Mouse (Mus musculus): ENCODE measurements at regions not wholly inside any gene's neighbourhood (a gene's known extent, or its start where the extent isn't known, plus 50 kb on each side); places are given as distances from the start of the nearest gene placed in this dataset.

DNA sequence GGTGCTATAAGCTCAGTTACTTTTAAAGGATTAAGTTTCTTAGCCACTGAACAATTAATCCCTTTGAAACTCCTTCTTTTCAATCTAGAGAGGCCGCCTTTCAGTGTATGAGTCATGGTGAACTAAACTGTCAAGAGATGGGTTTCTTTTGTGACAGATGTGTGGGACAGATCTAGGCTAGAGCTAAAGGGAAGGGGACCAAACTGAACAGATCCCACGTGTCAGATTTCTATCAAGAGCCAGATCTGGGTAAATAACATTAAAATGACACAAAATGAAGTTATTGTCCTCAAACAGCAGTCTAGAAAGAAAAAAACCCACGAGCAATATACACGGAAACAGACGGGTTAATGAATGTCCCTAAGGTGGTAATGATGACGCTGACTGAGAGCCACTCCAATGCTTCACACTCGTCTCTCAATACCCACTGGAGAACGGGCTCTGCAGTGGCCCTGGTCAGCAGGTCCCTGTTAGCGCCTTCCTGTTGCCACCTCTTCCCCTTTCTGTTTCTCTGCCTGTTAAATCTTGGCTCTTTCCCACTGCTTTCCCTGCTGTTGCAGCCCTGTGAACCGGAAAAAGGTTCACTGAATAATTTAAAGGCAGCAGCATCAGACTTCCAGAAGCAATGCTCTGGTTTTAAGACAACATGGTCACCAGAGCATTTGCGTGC, 52.7 kb upstream of the Rab3gap2 start:
- Histone ChIP-seq H3K36me3 (no peaks in the 10 kb centered on the region), H3K9ac (no peak overlapping the region), H3K9me3 (no peaks in the 10 kb centered on the region), H3K27ac (replicated peaks) (no peak overlapping the region), H3K27me3 (replicated peaks) (no peaks in the 10 kb centered on the region), H3K4me1 (no peaks in the 10 kb centered on the region), H3K4me2 (no peak overlapping the region), H3K4me3 (no peak overlapping the region)
- 65% methylated on average over 11 of the region's 11 CpGs for WGBS
- ATAC-seq (ENCODE audit: extremely low read depth, insufficient number of reproducible peaks, low FRiP score, low TSS enrichment) = no peak

DNA sequence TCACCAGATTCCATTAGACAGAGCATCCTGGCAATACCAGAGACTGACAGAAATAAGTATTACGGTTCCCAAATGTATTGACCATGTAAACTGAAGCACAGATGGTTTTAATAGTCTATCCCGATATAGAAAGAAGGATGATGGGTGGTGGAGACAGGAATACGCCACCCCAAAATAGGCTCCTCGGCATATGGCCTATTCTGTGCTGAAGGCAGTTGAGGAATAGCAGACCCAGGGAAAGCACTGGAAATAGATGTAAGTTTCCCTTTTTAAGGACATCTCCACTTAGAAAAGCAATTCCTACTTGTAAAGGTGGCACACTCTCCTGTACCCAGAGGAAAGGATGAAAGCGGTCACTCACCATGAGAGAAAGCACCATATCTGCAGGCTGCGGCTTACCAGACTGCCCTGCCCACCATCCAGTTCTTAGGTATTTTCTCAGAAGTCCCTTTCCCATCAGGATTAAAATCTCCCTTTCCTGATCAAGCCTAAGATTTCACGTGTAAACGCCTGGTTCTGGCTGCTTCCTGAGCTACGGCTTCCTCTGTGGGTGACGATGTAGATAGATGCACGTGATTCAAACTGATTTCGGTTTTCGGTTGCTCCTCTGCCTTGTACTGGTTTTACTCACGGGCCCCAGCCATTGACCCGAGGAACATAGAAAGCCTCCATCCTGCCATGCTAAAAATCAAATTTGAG, 53.3 kb upstream of the Rab3gap2 start:
- Histone ChIP-seq H3K4me2 (no peak overlapping the region), H3K4me3 (no peak overlapping the region), H3K9me3 (no peaks in the 10 kb centered on the region), H3K27ac (replicated peaks) (no peak overlapping the region), H3K27me3 (replicated peaks) (no peaks in the 10 kb centered on the region), H3K36me3 (no peaks in the 10 kb centered on the region), H3K9ac (no peak overlapping the region), H3K4me1 (no peaks in the 10 kb centered on the region)
- no peak for ATAC-seq (ENCODE audit: extremely low read depth, insufficient number of reproducible peaks, low FRiP score, low TSS enrichment)
- WGBS = 76% methylated on average over 15 of the region's 15 CpGs

DNA sequence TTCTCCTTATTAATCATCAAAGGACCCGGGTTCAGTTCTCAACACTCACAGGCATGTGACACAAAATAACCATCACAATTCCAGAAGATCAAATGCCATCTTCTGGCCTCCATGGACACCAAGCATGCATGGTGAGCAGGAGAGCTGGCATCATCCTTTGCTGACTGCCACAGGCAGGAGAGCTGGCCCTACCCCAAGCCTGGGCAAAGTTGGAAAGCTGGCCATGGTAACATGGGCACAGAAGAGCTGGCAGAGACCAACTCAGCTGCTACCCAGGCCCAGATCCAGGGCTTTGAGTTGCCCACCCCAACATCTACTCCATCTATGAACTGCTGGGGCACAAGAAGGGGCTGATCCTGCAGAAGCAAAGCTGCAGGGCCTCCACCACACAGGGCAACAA, 59.1 kb upstream of the Rab3gap2 start:
- Histone ChIP-seq H3K36me3 (no peaks in the 10 kb centered on the region), H3K27ac (replicated peaks) (no peak overlapping the region), H3K4me2 (no peak overlapping the region), H3K9me3 (no peaks in the 10 kb centered on the region), H3K4me3 (no peak overlapping the region), H3K4me1 (no peaks in the 10 kb centered on the region), H3K9ac (no peak overlapping the region), H3K27me3 (replicated peaks) (no peaks in the 10 kb centered on the region)
- 75% methylated on average over 1 of the region's 1 CpGs for WGBS
- ATAC-seq (ENCODE audit: extremely low read depth, insufficient number of reproducible peaks, low FRiP score, low TSS enrichment) = no peak

DNA sequence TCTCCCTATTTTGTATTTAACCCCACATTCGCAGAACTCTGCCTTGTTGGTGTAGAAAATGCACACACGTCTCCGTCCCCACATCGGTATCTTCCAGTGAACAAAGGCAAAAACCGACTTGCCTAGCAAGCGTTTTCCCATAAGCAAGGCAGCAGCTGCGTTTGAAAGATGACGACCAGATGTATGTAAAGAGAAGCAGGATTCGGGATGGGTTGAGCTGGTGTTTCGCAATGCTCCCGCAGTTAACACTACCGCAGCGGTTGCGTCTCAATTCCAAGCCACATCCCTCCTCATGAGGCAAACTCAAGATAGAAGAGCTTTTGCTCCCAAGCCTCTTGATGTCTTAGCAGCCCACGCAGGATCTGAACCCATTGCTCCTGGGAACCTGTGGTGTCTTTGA, 59.9 kb upstream of the Rab3gap2 start:
- ATAC-seq (ENCODE audit: extremely low read depth, insufficient number of reproducible peaks, low FRiP score, low TSS enrichment) = no peak
- no peak overlapping the region for H3K4me3 ChIP-seq
- no peaks in the 10 kb centered on the region for H3K36me3 ChIP-seq
- H3K9ac ChIP-seq = no peak overlapping the region
- H3K27ac ChIP-seq (replicated peaks) = no peak overlapping the region
- no peak overlapping the region for H3K4me2 ChIP-seq
- H3K27me3 ChIP-seq (replicated peaks) = no peaks in the 10 kb centered on the region
- no peaks in the 10 kb centered on the region for H3K9me3 ChIP-seq
- 85% methylated on average over 15 of the region's 15 CpGs for WGBS
- no peaks in the 10 kb centered on the region for H3K4me1 ChIP-seq

DNA sequence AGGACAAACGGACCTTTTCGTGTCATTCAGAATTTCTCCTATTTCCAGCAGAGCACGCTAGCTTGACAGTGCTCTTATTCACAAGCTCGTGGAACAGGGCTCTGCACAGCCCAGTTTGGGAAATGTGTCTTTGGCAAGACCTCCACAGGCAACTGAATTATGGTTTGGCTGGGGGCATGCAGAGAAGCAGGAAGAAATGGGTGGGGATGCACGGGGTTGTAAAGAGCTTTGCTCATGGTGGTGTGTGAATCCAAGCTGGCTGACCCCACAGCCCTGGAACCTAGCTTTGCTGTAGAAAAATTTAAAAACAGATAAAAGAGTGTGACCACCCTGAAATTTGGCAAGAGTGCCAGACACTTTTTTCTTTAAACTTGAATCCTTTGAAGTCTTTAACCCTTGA, 63.6 kb upstream of the Rab3gap2 start:
- no peak overlapping the region for H3K4me2 ChIP-seq
- no peak overlapping the region for H3K9ac ChIP-seq
- no peaks in the 10 kb centered on the region for H3K9me3 ChIP-seq
- 75% methylated on average over 5 of the region's 5 CpGs for WGBS
- H3K27me3 ChIP-seq (replicated peaks) = no peaks in the 10 kb centered on the region
- no peaks in the 10 kb centered on the region for H3K4me1 ChIP-seq
- no peak overlapping the region for H3K4me3 ChIP-seq
- ATAC-seq (ENCODE audit: extremely low read depth, insufficient number of reproducible peaks, low FRiP score, low TSS enrichment) = no peak
- no peaks in the 10 kb centered on the region for H3K36me3 ChIP-seq
- no peak overlapping the region for H3K27ac ChIP-seq (replicated peaks)

DNA sequence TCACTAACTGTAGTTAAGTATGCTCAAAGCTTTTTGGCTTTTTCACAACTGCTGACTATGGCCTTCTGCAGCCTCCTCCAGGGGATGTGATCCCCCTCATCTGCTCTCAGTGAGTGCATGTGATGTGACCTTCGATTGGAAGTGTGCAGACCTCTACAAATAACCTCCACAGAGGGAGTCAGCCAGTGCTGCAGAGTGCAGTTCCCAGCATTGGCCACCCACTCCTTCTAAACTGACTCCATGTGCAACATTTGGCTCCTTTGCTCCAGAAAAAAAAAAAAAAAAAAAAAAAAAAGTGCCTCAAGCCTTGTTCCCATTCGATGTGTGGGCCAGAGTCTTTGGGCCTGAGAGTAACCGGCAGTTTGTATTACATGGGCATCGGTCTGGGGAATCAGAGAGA, 75.7 kb upstream of the Rab3gap2 start:
- Histone ChIP-seq H3K9ac (no peak overlapping the region), H3K27ac (replicated peaks) (no peak overlapping the region), H3K4me1 (peaks cover 4% of the 10 kb centered on the region; the same call in 1 of the 2 replicates), H3K4me2 (no peak overlapping the region), H3K4me3 (no peak overlapping the region), H3K27me3 (replicated peaks) (no peaks in the 10 kb centered on the region), H3K9me3 (peaks cover 9% of the 10 kb centered on the region; the same call in 1 of the 2 replicates), H3K36me3 (no peaks in the 10 kb centered on the region)
- 60% methylated on average over 4 of the region's 4 CpGs for WGBS
- ATAC-seq (ENCODE audit: extremely low read depth, insufficient number of reproducible peaks, low FRiP score, low TSS enrichment) = no peak

DNA sequence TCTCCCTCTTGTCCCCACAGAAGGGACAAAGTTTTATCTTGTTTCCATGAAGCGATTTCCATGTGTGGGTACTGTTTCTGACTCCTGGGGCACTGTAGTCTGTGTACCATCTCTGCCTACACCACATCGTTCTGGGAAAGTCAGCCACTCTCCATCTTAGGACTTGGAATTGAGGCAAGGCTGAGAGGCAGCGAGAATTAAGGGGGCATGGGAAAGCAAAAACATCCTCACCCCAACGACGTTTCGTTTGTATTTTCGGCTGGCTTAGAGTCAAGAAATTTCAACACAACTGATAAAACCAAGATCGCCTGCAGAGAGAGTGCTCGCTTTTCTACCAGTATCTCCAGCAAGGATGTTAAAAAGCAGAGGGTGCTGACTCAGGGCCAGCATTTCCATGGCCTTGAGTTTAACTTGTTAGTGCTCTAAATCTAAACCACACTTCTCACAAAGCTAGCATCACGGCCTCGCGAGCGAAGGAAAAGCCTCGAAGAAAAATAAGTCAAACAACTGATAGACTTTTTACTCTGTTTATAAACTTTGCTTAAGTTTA, 78.1 kb upstream of the Rab3gap2 start:
- Histone ChIP-seq H3K4me2 (peak overlapping the region; percentile 13; the same call in 1 of the 2 replicates), H3K4me1 (peaks cover 4% of the 10 kb centered on the region; the same call in 1 of the 2 replicates), H3K9ac (no peak overlapping the region), H3K36me3 (no peaks in the 10 kb centered on the region), H3K9me3 (no peaks in the 10 kb centered on the region), H3K27ac (replicated peaks) (no peak overlapping the region), H3K4me3 (no peak overlapping the region), H3K27me3 (replicated peaks) (no peaks in the 10 kb centered on the region)
- ATAC-seq (ENCODE audit: extremely low read depth, insufficient number of reproducible peaks, low FRiP score, low TSS enrichment) = no peak
- WGBS = 44% methylated on average over 14 of the region's 14 CpGs

DNA sequence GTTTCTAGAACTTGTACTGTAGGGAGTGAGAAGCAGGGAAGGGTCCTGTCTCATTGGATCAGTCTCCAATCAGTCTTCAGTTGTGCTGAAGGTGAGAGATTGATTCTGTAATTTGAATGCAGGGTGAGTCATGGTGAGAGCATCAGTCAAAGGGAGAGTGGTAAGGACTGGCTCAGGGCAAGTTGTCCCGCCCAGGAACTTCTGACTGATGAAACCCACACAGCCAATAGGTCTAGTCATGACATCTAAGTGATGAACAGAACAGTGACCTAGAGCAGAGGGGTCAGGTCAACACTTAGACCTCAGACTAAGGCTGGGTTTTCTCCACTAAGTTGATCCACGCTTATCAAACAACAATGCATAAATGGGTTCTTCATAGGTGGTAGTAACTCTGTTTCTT, 82.4 kb upstream of the Rab3gap2 start:
- Histone ChIP-seq H3K4me1 (peaks cover 4% of the 10 kb centered on the region; the same call in 1 of the 2 replicates), H3K27ac (replicated peaks) (no peak overlapping the region), H3K4me3 (no peak overlapping the region), H3K27me3 (replicated peaks) (no peaks in the 10 kb centered on the region), H3K9ac (no peak overlapping the region), H3K4me2 (no peak overlapping the region), H3K36me3 (no peaks in the 10 kb centered on the region), H3K9me3 (no peaks in the 10 kb centered on the region)
- ATAC-seq (ENCODE audit: extremely low read depth, insufficient number of reproducible peaks, low FRiP score, low TSS enrichment) = no peak
- WGBS = 83% methylated on average over 2 of the region's 2 CpGs

DNA sequence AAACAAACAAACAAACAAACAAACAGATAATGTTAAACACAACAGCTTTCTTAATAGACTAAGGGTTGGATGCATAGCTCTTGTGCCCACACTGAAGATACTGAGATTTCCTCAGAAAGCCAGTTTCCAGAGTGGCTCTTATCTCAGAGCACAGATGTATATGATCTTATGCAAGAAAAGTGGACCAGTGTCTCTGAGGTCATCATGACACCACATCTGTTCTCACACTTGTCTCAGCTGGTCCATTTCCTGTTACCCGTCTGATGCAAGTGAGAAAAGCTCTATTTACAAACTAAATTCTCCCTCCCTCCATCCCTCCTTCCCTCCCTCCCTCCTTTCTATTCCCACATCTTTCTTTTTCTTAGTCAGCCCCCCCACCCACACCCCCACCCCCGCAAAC, 83.5 kb upstream of the Rab3gap2 start:
- 53% methylated on average over 2 of the region's 2 CpGs for WGBS

DNA sequence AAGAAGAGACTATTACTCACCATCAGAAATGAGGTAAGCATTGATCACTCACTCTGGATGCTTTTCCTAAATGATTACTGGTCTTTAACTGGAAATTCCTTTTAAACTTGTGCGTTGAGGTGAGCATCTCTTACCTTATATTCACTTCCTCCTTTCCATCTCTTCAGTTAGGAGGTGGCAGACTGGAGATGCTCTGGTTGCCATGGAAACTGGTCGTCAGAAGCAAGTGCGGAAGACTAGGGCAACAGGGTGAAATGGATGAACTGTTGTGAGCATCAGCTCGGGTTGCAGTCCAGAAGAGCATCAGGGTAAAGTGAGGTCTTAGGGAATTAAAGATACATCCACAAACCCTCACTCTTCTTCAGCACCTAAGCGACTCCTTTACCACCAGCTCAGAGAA, 86.2 kb upstream of the Rab3gap2 start:
- H3K9ac ChIP-seq = no peak overlapping the region
- no peaks in the 10 kb centered on the region for H3K4me1 ChIP-seq
- no peaks in the 10 kb centered on the region for H3K36me3 ChIP-seq
- no peak overlapping the region for H3K27ac ChIP-seq (replicated peaks)
- no peaks in the 10 kb centered on the region for H3K9me3 ChIP-seq
- no peak overlapping the region for H3K4me3 ChIP-seq
- ATAC-seq (ENCODE audit: extremely low read depth, insufficient number of reproducible peaks, low FRiP score, low TSS enrichment) = no peak
- 56% methylated on average over 5 of the region's 5 CpGs for WGBS
- H3K4me2 ChIP-seq = no peak overlapping the region
- H3K27me3 ChIP-seq (replicated peaks) = no peaks in the 10 kb centered on the region

More for the DNA sequence above, 83.5 kb upstream of the Rab3gap2 start:
- Histone ChIP-seq H3K9me3 (no peaks in the 10 kb centered on the region), H3K27ac (replicated peaks) (no peak overlapping the region), H3K4me3 (no peak overlapping the region), H3K9ac (no peak overlapping the region), H3K4me2 (no peak overlapping the region), H3K4me1 (no peaks in the 10 kb centered on the region), H3K36me3 (no peaks in the 10 kb centered on the region), H3K27me3 (replicated peaks) (no peaks in the 10 kb centered on the region)
- no peak for ATAC-seq (ENCODE audit: extremely low read depth, insufficient number of reproducible peaks, low FRiP score, low TSS enrichment)

DNA sequence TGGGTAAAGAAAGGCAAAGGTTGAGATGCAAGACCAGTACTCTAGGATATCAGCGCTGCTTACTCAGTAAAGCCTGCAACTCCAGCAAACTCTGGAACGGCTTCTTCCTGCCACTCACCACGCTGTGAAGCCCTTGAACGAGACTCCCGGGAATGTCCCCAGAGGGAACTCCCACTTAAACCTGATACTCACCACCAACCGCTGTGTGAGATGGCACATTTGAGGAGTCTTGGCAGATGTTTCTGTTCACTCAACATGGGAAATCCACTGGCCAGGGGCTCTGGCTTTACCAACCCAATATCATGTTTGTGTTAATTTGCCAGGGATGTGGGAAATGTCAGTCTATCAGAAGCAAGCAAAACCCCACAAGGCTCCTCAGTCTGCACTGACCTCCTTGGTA, 90.2 kb upstream of the Rab3gap2 start:
- H3K4me2 ChIP-seq = no peak overlapping the region
- no peak overlapping the region for H3K4me3 ChIP-seq
- 0 out of 2 replicates have a peak, but pooled peaks cover 7% of the 10 kb centered on the region for H3K4me1 ChIP-seq
- H3K27ac ChIP-seq (replicated peaks) = no peak overlapping the region
- H3K9me3 ChIP-seq = no peaks in the 10 kb centered on the region
- no peak overlapping the region for H3K9ac ChIP-seq
- WGBS = 25% methylated on average over 6 of the region's 6 CpGs
- ATAC-seq (ENCODE audit: extremely low read depth, insufficient number of reproducible peaks, low FRiP score, low TSS enrichment) = no peak
- no peaks in the 10 kb centered on the region for H3K27me3 ChIP-seq (replicated peaks)
- H3K36me3 ChIP-seq = no peaks in the 10 kb centered on the region

DNA sequence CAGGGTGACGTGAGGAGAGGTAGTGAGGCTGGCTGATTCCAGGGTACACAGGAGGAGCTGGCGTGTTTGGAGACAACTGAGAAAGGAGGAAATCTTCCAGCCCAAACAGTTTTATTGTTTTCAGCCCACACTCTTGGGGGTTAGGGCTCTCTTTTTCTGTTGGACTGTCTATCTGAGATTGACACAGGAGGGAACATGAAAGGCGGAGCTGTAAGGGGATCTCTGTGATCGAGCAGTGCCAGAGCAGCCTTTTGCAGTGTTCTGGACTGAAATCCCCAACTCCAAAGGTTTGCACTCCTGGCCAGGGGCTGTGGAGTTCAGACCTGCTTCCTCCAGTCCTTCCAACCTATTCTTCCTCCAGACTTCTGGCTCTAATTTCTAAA, 91.9 kb upstream of the Rab3gap2 start:
- Histone ChIP-seq H3K4me1 (0 out of 2 replicates have a peak, but pooled peaks cover 7% of the 10 kb centered on the region), H3K4me3 (no peak overlapping the region), H3K9me3 (no peaks in the 10 kb centered on the region), H3K36me3 (no peaks in the 10 kb centered on the region), H3K4me2 (no peak overlapping the region), H3K27ac (replicated peaks) (no peak overlapping the region), H3K9ac (no peak overlapping the region), H3K27me3 (replicated peaks) (no peaks in the 10 kb centered on the region)
- WGBS = 71% methylated on average over 4 of the region's 4 CpGs
- ATAC-seq (ENCODE audit: extremely low read depth, insufficient number of reproducible peaks, low FRiP score, low TSS enrichment) = no peak

Measured in heart, embryonic 13.5 days (tissue).